Mouse (Mus musculus): Measurements from ENCODE around the gene Tmem243. TPM values are rescaled to one million over a fixed set of nuclear protein-coding genes. Genes with fewer than 3 reads are reported as not detected.

Tmem243 gene
- polyA plus RNA-seq, 1 experiment from 2014 or later = 13.1 TPM

Other genes with a start within 250 kb of the Tmem243 start
- 0.42 and 0.59 TPM in 2 replicates for gene Abcb4, start 207.0 kb upstream of the Tmem243 start, polyA plus RNA-seq (2014; fragmentation: Nextera tagmentation; extraction: Ambion mirVana)
- gene Crot, start 103.3 kb upstream of the Tmem243 start, polyA plus RNA-seq (2014; fragmentation: Nextera tagmentation; extraction: Ambion mirVana) = 37.9 and 41.3 TPM in 2 replicates
- 33.4 and 36.6 TPM in 2 replicates for gene Dmtf1, start 61.1 kb downstream of the Tmem243 start, polyA plus RNA-seq (2014; fragmentation: Nextera tagmentation; extraction: Ambion mirVana)
- gene 9330182L06Rik, start 165.4 kb downstream of the Tmem243 start, polyA plus RNA-seq (2014; fragmentation: Nextera tagmentation; extraction: Ambion mirVana) = 1.5 and 2.4 TPM in 2 replicates

Data from heart, embryonic 14.5 days (tissue).